Mouse (Mus musculus): ENCODE measurements at regions not wholly inside any gene's neighbourhood (a gene's known extent, or its start where the extent isn't known, plus 50 kb on each side); places are given as distances from the start of the nearest gene placed in this dataset.

- ATAC-seq (replicated peaks; ENCODE audit: poor library complexity, severe bottlenecking): no peak
Observed at GRCm38 (mm10) chr4:140403128-140403527, 156.5 kb upstream of the Igsf21 start.

GRCm38 (mm10) chr4:140402319-140402718 lies 155.7 kb upstream of the Igsf21 start:
- no peak for ATAC-seq (replicated peaks; ENCODE audit: poor library complexity, severe bottlenecking)

GRCm38 (mm10) chr4:140401632-140402031 lies 155.0 kb upstream of the Igsf21 start:
- no peak for ATAC-seq (replicated peaks; ENCODE audit: poor library complexity, severe bottlenecking)

DNA sequence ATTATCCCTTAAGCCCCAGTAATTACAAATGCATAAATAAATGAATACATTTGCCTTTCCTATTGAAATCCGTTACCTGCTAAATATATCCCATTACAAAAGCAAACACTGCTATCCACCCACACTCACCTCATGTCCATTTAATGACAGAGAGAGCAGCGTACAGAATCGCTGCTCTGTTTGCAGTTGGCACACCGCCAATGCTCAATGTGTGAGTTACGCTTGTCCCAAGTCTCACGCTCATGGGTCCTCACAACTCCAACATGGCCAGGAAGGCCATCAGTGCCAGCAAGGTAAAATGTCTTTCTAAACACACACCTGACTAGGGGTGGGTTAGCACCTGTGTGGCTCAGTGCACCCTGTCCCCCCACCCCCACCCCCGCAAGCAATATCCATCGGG lies 150.0 kb upstream of the Igsf21 start:
- ATAC-seq (replicated peaks; ENCODE audit: poor library complexity, severe bottlenecking): no peak

DNA sequence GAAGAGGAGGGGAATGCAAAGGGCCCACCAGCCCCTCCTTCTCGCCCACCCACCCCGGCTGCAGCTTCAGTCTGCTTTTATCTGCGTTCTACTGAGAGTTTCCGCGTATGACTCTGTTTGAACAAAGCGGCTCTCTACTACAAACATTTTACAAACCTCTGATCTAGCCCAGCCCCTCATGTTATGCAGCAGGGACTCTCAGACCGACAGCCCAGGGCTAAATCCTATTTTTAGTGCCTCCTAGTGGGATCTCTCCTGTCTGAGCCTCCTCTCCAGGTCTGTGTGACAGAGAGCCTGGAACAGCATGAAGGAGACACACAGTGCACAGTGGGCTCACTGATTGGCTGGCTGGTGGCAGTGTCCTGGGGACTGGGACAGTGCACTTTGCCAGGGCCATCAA lies 145.7 kb upstream of the Igsf21 start:
- ATAC-seq (replicated peaks; ENCODE audit: poor library complexity, severe bottlenecking): no peak

GRCm38 (mm10) chr4:140390684-140391234 lies 144.2 kb upstream of the Igsf21 start:
- ATAC-seq (replicated peaks; ENCODE audit: poor library complexity, severe bottlenecking): no peak

DNA sequence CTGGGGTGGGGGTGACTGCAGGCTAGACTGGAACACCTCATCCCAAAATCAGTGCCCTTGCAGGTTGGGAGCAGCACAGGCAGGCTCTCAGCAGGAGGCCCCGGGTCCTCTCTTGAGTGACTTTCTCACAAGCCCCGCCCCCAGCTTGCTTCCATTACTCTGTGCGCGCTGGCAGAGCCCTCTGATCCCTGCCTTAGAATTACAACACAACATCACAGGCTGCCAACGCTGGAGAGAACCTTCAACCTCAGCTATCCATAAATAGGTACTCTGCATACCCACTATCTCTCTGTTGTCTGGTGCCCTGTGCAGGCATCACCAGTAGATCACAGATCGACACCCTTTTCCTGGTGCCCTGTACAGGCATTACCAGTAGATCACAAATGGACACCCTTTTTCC lies 139.1 kb upstream of the Igsf21 start:
- no peak for ATAC-seq (replicated peaks; ENCODE audit: poor library complexity, severe bottlenecking)

DNA sequence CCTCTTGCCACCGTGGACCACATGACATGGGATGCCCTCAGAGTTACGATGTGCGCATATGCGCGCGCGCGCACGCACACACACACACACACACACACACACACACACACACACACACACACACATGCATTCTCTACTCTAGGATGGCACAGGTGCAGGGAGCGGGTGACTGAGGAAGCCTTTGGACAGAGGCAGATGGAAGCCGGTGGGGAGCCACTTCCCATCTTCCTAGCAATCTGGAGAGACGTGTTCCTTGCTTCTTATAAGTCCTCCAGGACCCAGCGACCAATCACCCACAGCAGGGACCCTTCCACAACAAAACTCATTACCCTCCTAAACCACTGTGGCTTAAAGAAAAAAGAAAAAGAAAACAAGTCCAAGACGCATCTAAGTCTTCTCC lies 138.6 kb upstream of the Igsf21 start:
- no peak for ATAC-seq (replicated peaks; ENCODE audit: poor library complexity, severe bottlenecking)

DNA sequence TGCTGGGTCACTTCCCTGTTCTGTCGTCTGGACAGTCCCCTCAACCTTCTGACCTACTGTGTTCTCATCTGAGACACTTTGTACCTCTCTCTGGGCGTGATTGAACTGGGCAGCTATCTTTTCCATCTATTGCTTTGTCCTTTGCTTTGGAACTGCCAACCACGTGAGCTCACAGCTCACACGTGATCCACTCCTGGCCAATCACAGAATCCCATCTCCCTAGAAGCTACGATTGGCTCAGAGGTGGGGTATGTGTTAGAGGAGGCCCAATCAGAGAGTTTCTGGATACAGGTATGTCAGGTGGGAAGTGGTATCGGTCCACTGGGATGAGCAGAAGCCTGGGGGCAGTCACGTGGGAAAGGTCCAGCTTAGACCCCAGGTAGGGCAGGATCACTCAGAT lies 137.0 kb upstream of the Igsf21 start:
- ATAC-seq (replicated peaks; ENCODE audit: poor library complexity, severe bottlenecking): no peak

GRCm38 (mm10) chr4:140380733-140381132 lies 134.1 kb upstream of the Igsf21 start:
- ATAC-seq (replicated peaks; ENCODE audit: poor library complexity, severe bottlenecking): no peak

- ATAC-seq (replicated peaks; ENCODE audit: poor library complexity, severe bottlenecking): no peak
Observed at GRCm38 (mm10) chr4:140377941-140378340, 131.4 kb upstream of the Igsf21 start.

DNA sequence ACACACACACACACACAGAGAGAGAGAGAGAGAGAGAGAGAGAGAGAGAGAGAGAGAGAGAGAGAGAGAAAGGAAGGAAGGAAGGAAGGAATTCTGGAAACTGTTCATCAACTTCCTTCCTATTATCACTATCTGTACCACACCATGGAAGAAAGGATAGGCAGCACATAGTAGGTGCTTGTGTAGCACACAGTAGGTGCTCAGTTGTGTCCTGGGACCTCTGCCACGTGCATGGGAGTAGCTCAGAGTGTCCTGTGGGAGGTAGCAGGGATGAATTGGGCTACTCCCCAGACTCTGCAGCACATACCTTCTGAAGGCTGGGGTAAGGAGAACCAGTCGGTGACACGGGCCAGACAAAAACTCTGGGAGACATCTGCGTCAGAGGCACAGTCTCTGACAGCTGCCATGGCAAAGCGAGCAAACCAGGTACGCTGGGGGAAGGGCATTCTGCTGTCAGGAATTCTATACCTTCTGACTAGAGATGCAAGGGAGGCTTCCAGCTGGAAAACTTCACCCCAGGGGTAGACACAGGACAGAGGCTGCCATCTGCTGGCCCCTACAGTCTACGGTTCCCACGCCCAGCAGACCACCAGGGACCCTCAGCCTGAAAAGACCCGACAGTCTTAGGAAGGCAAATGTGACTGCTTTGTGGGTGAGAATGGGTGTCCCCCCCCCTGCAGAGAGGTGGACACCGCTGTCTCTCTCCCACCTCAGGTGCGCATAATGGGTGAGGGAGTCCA lies 126.2 kb upstream of the Igsf21 start:
- no peak for ATAC-seq (replicated peaks; ENCODE audit: poor library complexity, severe bottlenecking)

- no peak for ATAC-seq (replicated peaks; ENCODE audit: poor library complexity, severe bottlenecking)
Observed at GRCm38 (mm10) chr4:140371426-140372213, 125.0 kb upstream of the Igsf21 start.

GRCm38 (mm10) chr4:140366975-140367680 lies 120.5 kb upstream of the Igsf21 start:
- no peak for ATAC-seq (replicated peaks; ENCODE audit: poor library complexity, severe bottlenecking)

DNA sequence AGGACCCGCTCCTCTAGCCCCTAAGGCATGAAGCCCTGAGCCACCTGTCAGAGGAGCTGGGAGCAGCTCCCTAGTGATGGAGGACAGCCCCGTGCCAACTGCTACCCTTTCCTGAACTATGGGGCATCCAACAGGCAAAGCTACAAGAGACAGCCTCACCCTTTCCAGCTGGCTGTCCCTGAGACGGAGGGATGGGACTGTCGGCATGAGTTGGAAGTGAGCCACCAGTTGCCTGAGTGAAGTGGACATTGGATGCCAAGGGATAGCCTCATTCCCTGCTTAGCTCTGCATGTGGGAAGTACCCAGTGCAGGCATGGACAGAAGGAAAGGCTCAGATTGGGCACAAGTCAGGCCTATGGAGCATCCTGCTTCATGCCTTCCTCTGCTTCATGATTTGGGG lies 112.3 kb upstream of the Igsf21 start:
- no peak for ATAC-seq (replicated peaks; ENCODE audit: poor library complexity, severe bottlenecking)

DNA sequence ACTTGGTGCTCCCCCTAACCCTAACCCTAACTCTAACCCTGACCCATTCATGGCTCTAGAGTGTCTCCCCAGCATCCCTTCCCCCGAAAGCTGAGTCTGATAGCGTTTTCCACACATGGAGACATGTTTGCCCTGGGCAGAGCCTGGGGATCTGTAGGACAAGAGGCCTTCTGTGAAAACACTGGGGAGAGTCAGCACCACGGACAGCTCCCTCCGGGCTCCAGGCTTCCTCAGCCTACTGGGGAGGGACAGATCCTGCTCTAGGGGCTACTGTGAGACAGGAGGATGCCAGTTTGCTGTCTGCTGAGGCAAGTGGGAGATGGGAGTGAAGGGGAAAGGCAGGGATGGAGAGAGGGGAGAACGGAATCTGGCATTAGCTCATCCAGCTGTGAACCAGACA lies 111.5 kb upstream of the Igsf21 start:
- ATAC-seq (replicated peaks; ENCODE audit: poor library complexity, severe bottlenecking): peak; percentile 75

GRCm38 (mm10) chr4:140355144-140355550 lies 108.6 kb upstream of the Igsf21 start:
- no peak for ATAC-seq (replicated peaks; ENCODE audit: poor library complexity, severe bottlenecking)

DNA sequence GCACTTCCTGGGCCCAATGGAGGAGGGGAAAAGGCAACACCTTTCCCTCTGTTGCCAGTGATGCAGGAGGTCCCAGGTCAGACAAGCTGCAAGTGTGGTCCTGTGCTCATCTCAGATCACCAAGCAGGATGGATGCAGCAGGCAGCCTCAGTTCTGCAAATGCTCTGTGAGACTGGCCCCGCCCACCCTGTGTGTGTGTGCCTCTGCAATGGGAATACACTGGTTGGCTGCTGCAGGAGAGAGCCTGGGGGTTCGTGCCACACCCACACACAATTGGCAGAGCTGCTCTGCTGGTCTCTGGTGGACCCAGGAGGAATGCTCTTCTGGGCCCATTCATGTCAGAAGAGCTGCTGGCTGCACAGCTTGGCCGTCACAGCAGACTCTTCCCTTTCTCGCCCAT lies 102.2 kb upstream of the Igsf21 start:
- ATAC-seq (replicated peaks; ENCODE audit: poor library complexity, severe bottlenecking): no peak

GRCm38 (mm10) chr4:140330138-140330537 lies 83.6 kb upstream of the Igsf21 start:
- ATAC-seq (replicated peaks; ENCODE audit: poor library complexity, severe bottlenecking): no peak

- ATAC-seq (replicated peaks; ENCODE audit: poor library complexity, severe bottlenecking): no peak
Observed at GRCm38 (mm10) chr4:140326706-140327440, 80.3 kb upstream of the Igsf21 start.

Data from granulocyte monocyte progenitor cell, adult 5-6 weeks (primary cell).